Mouse (Mus musculus) C2C12 (cell line): ENCODE results near the gene Hspbap1. TPM values are rescaled to one million over a fixed set of nuclear protein-coding genes. Genes with fewer than 3 reads are reported as not detected.

ENCODE experiments used
- H3K27me3 ChIP-seq: one replicate; pipeline ENCODE4 v1.6.1; 2011; ENCODE audit not compliant: control insufficient read depth, insufficient read depth, insufficient read length
- H3K36me3 ChIP-seq: one replicate; pipeline ENCODE4 v1.6.1; 2011; ENCODE audit not compliant: control insufficient read depth, insufficient read depth
- H3K4me3 ChIP-seq: one replicate; pipeline ENCODE4 v1.5.1; 2011; ENCODE audit warnings: mild to moderate bottlenecking, control low read depth; ENCODE audit not compliant: poor library complexity, insufficient read depth, severe bottlenecking
- H3K79me2 ChIP-seq: one replicate; pipeline ENCODE4 v1.6.1; 2011; ENCODE audit not compliant: control insufficient read depth, insufficient read depth
- H3K79me3 ChIP-seq: one replicate; pipeline ENCODE4 v1.6.1; 2011; ENCODE audit warnings: low read depth, control low read depth
- H3ac ChIP-seq: one replicate; pipeline ENCODE3; 2011; ENCODE audit warnings: low read depth; ENCODE audit not compliant: control insufficient read depth, insufficient read length
- CEBPB ChIP-seq: IDR thresholded peaks from one replicate; pipeline ENCODE4 v1.6.1; 2011; ENCODE audit warnings: low read depth, mild to moderate bottlenecking, control low read depth, moderate library complexity
- CTCF ChIP-seq: IDR thresholded peaks from one replicate; pipeline ENCODE4 v1.5.1; 2011; ENCODE audit not compliant: control insufficient read depth, insufficient read depth, insufficient read length
- FOSL1 ChIP-seq: IDR thresholded peaks from one replicate; pipeline ENCODE4 v1.8.0; 2011; ENCODE audit warnings: mild to moderate bottlenecking, low read length; ENCODE audit not compliant: poor library complexity, insufficient read depth, severe bottlenecking
- MAX ChIP-seq: IDR thresholded peaks from one replicate; pipeline ENCODE4 v1.6.1; 2011; ENCODE audit warnings: mild to moderate bottlenecking, control low read depth
- MYOD1 ChIP-seq: IDR thresholded peaks from one replicate; pipeline ENCODE4 v1.6.1; 2011; ENCODE audit warnings: low read depth; ENCODE audit not compliant: control insufficient read depth, insufficient read length
- MYOG ChIP-seq: IDR thresholded peaks from one replicate; pipeline ENCODE4 v1.6.1; 2011; ENCODE audit not compliant: control insufficient read depth, insufficient read length; ENCODE audit errors: extremely low read depth
- USF1 ChIP-seq: IDR thresholded peaks from one replicate; pipeline ENCODE4 v1.6.1; 2011; ENCODE audit warnings: low read depth, mild to moderate bottlenecking, control low read depth, moderate library complexity
- polyA plus RNA-seq: library from polyadenylated mRNA; unstranded; fragments of >200 nt; fragmentation: generic; extraction: Trizol; gene quantifications from one replicate; pipeline ENCODE4 v1.2.1, GENCODE M21; 2012; ENCODE audit warnings: missing spikeins

Gene Hspbap1
- polyA plus RNA-seq, 1 experiment: 10.6 TPM

DNA sequence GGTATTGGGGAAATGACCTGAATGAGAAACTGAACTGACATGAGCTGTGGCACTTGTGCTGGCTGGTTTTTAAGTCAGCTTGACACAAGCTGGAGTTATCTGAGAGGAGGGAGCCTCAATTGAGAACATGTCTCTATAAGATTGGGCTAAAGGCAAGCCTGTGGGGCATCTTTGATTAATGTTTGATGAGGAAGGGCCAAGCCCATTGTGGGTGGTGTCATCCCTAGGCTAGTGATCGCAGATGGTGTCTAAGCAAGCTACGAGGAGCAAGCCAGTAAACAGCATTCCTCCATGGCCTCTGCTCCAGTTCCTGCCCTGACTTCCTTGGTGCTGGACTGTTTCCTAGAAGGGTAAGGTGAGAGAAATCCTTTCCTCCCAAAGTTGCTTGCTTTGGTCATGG is 38.7 kb downstream of the Hspbap1 start:
- TF ChIP-seq USF1 (no peak), MYOD1 (no peak), MYOG (no peak), MAX (no peak), FOSL1 (no peak), CEBPB (no peak), CTCF (no peak)
- Histone ChIP-seq H3K79me3 (no peaks in the 10 kb centered on the region), H3K27me3 (no peaks in the 10 kb centered on the region), H3K36me3 (peaks cover 6% of the 10 kb centered on the region), H3K4me3 (no peak overlapping the region), H3ac (no peak overlapping the region), H3K79me2 (no peaks in the 10 kb centered on the region)

DNA sequence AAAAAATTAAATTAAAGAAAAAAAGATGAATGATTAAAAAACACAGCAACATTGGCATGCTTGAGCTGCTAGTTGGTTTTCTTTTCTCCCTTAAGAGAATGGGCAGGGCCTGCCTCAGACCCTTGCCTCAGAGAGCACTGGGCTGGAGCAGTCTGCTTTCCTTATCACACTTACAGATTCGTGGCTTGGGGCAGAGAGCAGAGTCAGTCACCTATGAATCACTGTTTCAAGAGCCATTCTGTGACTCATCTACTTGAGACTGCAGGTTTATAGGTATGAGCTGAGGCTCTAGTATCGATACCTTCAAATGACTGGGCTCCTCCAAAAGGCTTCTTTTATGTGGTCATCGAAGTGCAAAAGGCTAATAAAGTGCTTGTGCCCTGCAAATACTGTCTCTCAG is 42.9 kb downstream of the Hspbap1 start:
- Histone ChIP-seq H3K79me2 (no peaks in the 10 kb centered on the region), H3K36me3 (peaks cover 14% of the 10 kb centered on the region)

GRCm38 (mm10) chr16:35817255-35818089 is 47.3 kb downstream of the Hspbap1 start:
- TF ChIP-seq CEBPB (no peak), MYOG (no peak), CTCF (peak; percentile 67), USF1 (no peak)
- no peaks in the 10 kb centered on the region for H3K27me3 ChIP-seq
- H3K36me3 ChIP-seq: peaks cover 27% of the 10 kb centered on the region

More for the DNA sequence above, 42.9 kb downstream of the Hspbap1 start:
- no peak overlapping the region for H3K4me3 ChIP-seq
- H3ac ChIP-seq: no peak overlapping the region
- TF ChIP-seq MYOD1 (no peak), MYOG (no peak), MAX (no peak), CEBPB (no peak), CTCF (no peak), USF1 (no peak), FOSL1 (no peak)
- no peaks in the 10 kb centered on the region for H3K79me3 ChIP-seq
- no peaks in the 10 kb centered on the region for H3K27me3 ChIP-seq

GRCm38 (mm10) chr16:35829999-35830398 is 59.8 kb downstream of the Hspbap1 start:
- Histone ChIP-seq H3ac (no peak overlapping the region), H3K79me2 (no peaks in the 10 kb centered on the region), H3K4me3 (no peak overlapping the region), H3K36me3 (no peaks in the 10 kb centered on the region), H3K79me3 (no peaks in the 10 kb centered on the region), H3K27me3 (no peaks in the 10 kb centered on the region)
- TF ChIP-seq MYOD1: no peak

More at GRCm38 (mm10) chr16:35817255-35818089, 47.3 kb downstream of the Hspbap1 start:
- no peaks in the 10 kb centered on the region for H3K79me3 ChIP-seq
- H3K4me3 ChIP-seq: no peak overlapping the region
- no peaks in the 10 kb centered on the region for H3K79me2 ChIP-seq
- no peak overlapping the region for H3ac ChIP-seq

- H3K27me3 ChIP-seq: no peaks in the 10 kb centered on the region
- H3ac ChIP-seq: no peak overlapping the region
- no peaks in the 10 kb centered on the region for H3K36me3 ChIP-seq
- TF ChIP-seq CTCF (no peak), MAX (no peak), USF1 (no peak), MYOD1 (no peak), MYOG (no peak), CEBPB (no peak), FOSL1 (no peak)
- H3K79me3 ChIP-seq: no peaks in the 10 kb centered on the region
- no peak overlapping the region for H3K4me3 ChIP-seq
- no peaks in the 10 kb centered on the region for H3K79me2 ChIP-seq
Measured at GRCm38 (mm10) chr16:35832926-35833325, 62.8 kb downstream of the Hspbap1 start.

DNA sequence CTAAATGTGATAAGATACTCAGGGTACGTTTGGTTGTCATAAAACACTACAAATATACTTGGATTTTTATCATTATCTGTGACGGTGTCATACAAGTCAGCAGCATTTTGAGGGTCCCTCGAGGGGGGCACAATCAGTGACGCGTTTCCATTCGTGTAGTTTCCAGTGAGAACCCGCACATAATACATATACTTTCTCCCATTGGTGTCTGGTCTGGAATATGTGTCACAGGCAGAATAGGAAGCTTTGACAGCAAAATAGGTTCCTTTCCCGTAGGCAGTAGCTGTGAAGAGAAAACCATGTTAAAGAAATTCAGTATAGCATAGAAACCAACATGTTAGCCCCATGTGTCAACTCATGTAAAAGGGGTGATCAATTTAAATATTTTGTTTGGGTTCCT is 64.5 kb downstream of the Hspbap1 start:
- H3K79me2 ChIP-seq: no peaks in the 10 kb centered on the region
- H3K79me3 ChIP-seq: no peaks in the 10 kb centered on the region
- H3K36me3 ChIP-seq: no peaks in the 10 kb centered on the region
- no peak overlapping the region for H3ac ChIP-seq
- no peaks in the 10 kb centered on the region for H3K27me3 ChIP-seq
- TF ChIP-seq CTCF (no peak), MYOG (no peak), CEBPB (no peak), FOSL1 (no peak), USF1 (no peak), MAX (no peak), MYOD1 (no peak)
- H3K4me3 ChIP-seq: no peak overlapping the region
